Mouse (Mus musculus): ENCODE data around the gene Ankrd6. TPM values are rescaled to one million over a fixed set of nuclear protein-coding genes. Genes with fewer than 3 reads are reported as not detected.
"Not testable (repeated sequence)": the region's sequence is repeated elsewhere in the genome, so short reads cannot be mapped to it uniquely, and the experiment has no call there.

Gene Ankrd6
- polyA plus RNA-seq, 1 experiment from 2014 or later = 22.6 TPM

DNA sequence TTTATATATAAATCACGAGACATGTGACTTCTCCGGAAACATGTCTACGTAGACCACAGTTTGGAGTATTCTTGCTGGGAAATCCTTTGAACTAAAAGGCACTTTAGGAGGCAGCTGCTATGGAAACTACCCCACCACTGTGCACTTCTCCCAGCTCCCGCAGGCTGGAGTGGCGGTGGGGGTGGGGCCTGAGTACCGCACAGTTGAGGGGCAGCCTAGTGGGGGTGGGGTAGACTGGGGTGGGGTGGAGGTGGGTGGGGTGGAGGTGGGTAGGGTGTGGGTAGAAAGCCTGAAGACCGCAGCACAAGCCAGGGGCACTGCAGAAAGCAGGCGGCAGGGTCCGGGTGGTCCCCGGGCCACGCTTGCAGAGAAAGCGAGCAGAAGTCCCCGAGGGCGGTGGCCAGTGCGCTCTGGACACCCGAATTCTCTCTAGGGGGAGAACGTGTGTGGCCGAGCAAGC is 32.1 kb upstream of the Ankrd6 start, which contains the start of gene Rragd:
Gene Rragd, plus strand, starts transcription at position 322 of the 460 bp plus-strand sequence.
- Histone ChIP-seq H3K27me3 (peaks cover 15% of the 10 kb centered on the region), H3K4me1 (peaks cover 29% of the 10 kb centered on the region), H3K27ac (peak within 1 kb of the TSS; percentile 95), H3K9ac (peak within 1 kb of the TSS; percentile 93), H3K9me3 (no peaks in the 10 kb centered on the region), H3K4me3 (replicated peaks) (peak within 1 kb of the TSS; percentile 85), H3K36me3 (replicated peaks) (no peaks in the 10 kb centered on the region), H3K4me2 (peak within 1 kb of the TSS; percentile 92)
- 0% methylated on average over 16 of the region's 18 CpGs for WGBS
- peak; percentile 82 for ATAC-seq (ENCODE audit: low FRiP score)

DNA sequence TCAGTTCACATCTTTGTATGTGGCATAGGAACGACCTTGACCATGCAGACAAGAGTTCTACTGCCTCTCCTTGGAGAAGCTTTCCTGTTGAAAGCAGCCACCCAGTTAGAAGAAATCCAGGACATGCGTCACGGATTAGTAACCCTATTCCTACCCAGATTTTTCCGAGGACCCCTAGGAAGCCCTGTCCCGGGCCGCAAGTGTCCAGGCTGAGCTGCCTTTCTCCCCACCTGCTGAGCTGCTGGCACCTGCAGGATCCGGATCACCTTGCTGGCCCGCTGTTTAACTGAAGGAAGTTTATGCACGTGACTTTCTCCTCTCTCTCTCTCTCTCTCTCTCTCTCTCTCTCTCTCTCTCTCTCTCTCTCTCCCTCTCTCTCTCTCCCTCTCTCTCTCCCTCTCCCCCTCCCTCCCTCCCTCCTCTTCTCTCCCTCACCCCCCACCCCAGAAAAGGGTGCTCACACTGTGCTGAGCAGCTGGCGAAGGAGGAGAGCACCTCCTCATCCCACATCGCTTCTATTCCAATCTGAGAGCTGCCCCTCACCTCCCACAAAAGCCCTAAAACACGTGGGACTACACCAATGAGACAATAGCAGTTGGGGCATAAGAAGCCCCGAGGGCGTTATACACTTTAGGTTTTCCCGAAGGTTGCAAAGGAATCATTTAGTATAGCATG is 31.5 kb upstream of the Ankrd6 start:
- Histone ChIP-seq H3K4me2 (peak overlapping the region; percentile 92), H3K36me3 (replicated peaks) (no peaks in the 10 kb centered on the region), H3K27me3 (peaks cover 15% of the 10 kb centered on the region), H3K9ac (peak overlapping the region; percentile 93), H3K9me3 (no peaks in the 10 kb centered on the region), H3K4me1 (peaks cover 29% of the 10 kb centered on the region), H3K27ac (peak overlapping the region; percentile 95), H3K4me3 (replicated peaks) (peak overlapping the region; percentile 85)
- 3% methylated on average over 15 of the region's 15 CpGs for WGBS
- ATAC-seq (ENCODE audit: low FRiP score) = peak; percentile 53

DNA sequence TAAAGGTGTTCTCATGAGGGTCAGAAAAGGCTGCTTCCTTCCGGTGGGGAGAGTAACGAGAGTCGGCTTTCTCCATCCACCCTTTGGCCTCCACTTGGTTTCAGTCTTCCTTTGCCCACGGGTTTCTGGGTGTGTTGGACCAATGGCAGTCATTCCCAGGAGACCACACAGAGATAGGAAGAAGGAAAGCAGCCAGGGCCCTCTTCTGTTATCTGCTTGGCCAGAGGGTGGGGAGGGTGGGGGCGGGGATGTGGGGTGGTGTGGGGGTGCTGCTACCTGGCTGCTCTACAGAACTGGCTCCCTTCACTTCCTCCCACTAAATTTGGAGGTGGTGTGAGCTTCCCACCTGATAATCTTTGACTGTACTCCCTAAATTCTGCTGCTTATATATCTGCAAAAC is 31.0 kb upstream of the Ankrd6 start:
- Histone ChIP-seq H3K9me3 (no peaks in the 10 kb centered on the region), H3K27ac (no peak overlapping the region), H3K36me3 (replicated peaks) (no peaks in the 10 kb centered on the region), H3K4me1 (peaks cover 29% of the 10 kb centered on the region), H3K9ac (no peak overlapping the region; the same call in 1 of the 2 replicates), H3K4me2 (peak overlapping the region; percentile 92; the same call in 1 of the 2 replicates), H3K27me3 (peaks cover 15% of the 10 kb centered on the region), H3K4me3 (replicated peaks) (no peak overlapping the region)
- WGBS = 32% methylated on average over 5 of the region's 5 CpGs
- no peak for ATAC-seq (ENCODE audit: low FRiP score)

DNA sequence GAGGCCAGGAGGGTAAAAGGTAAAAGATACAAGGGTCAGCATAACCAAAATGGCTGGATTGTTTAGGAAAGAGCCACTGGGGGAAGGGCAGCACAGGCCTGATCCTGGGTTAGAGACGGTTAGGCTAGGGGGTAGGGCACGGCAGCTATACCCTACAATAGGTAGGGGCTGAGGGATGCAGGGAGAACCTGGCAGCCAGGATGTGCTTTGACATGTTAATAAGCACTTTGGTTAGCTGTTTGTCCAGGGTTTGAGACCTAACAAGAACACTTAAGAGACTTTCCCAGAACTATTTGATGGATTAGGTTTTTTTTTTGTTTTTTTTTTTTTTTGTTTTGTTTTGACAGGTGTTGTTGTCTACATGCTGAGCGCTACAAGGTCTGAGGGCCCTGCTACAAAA is 29.4 kb upstream of the Ankrd6 start:
- Histone ChIP-seq H3K27ac (no peak overlapping the region), H3K4me3 (replicated peaks) (no peak overlapping the region), H3K27me3 (peaks cover 15% of the 10 kb centered on the region), H3K9ac (no peak overlapping the region), H3K36me3 (replicated peaks) (no peaks in the 10 kb centered on the region), H3K4me2 (no peak overlapping the region), H3K9me3 (no peaks in the 10 kb centered on the region), H3K4me1 (peaks cover 16% of the 10 kb centered on the region)
- WGBS = 76% methylated on average over 3 of the region's 3 CpGs
- no peak for ATAC-seq (ENCODE audit: low FRiP score)

DNA sequence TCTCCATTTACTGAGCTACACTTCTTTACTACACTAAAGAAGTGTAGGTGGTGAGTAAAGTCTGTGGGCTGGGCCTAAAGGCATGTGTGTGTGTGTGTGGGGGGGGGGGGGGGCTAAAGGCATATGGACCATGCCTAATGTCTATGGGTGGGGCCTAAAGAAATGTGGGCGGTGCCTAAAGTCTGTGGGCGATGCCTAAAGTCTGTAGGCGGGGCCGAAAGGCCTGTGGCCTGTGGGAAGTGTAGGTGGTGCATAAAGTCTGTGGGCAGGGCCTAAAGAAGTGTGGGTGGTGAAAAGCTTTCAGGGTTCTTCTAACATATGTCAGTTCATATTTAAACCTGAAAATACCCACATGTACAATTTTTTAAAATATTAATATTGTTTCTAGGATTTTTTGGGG is 26.7 kb upstream of the Ankrd6 start:
- Histone ChIP-seq H3K9me3 (peaks cover 18% of the 10 kb centered on the region), H3K27me3 (peaks cover 15% of the 10 kb centered on the region), H3K36me3 (replicated peaks) (no peaks in the 10 kb centered on the region), H3K4me1 (peaks cover 5% of the 10 kb centered on the region), H3K4me2 (no peak overlapping the region), H3K27ac (no peak overlapping the region), H3K4me3 (replicated peaks) (no peak overlapping the region), H3K9ac (no peak overlapping the region)
- no peak for ATAC-seq (ENCODE audit: low FRiP score)
- 91% methylated on average over 4 of the region's 4 CpGs for WGBS

DNA sequence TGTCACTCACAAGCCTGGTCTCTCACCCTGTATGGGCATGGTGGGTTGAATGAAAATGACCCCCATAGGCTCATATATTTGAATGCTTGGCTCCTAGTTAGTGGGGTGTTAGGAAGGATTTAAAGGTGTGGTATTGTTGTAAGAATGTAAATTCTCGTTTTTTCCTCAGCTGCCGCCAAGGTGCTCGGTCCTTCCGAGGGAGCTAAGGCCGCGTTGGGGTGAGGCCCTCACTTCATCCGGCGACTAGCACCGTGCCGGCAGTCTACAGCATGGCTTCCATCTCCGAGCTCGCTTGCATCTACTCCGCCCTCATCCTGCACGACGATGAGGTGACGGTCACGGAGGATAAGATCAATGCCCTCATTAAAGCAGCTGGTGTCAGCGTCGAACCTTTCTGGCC is 14.0 kb upstream of the Ankrd6 start:
- H3K27ac ChIP-seq; ATAC-seq (ENCODE audit: low FRiP score); H3K9me3 ChIP-seq; H3K4me3 ChIP-seq (replicated peaks); H3K36me3 ChIP-seq (replicated peaks); H3K9ac ChIP-seq; H3K4me2 ChIP-seq; H3K4me1 ChIP-seq; H3K27me3 ChIP-seq: not testable (repeated sequence)
- WGBS = 91% methylated on average over 19 of the region's 19 CpGs

DNA sequence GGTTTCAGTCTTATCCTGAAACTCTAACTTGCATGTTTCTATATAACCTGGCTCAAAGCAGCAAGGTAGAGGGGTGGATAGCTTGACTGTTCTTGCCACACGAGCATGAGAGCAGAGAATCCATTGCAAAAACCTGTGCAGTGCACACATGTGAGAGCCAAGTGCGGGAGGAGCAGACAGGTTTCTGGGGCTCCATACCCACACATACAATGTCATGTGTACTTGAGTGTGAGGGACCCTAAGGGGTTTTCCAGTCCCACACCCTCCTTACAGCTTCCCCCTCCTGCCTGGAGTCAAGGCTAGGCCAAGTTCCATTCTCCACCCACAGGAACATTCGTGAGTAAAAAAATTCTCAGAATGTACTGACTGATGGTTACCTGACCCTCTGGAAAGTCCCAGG is 10.8 kb upstream of the Ankrd6 start:
- Histone ChIP-seq H3K36me3 (replicated peaks) (no peaks in the 10 kb centered on the region), H3K4me1 (no peaks in the 10 kb centered on the region), H3K4me2 (no peak overlapping the region), H3K4me3 (replicated peaks) (no peak overlapping the region), H3K9ac (no peak overlapping the region), H3K27me3 (no peaks in the 10 kb centered on the region), H3K27ac (no peak overlapping the region), H3K9me3 (no peaks in the 10 kb centered on the region)
- ATAC-seq (ENCODE audit: low FRiP score) = no peak
- WGBS = 81% methylated on average over 3 of the region's 3 CpGs

DNA sequence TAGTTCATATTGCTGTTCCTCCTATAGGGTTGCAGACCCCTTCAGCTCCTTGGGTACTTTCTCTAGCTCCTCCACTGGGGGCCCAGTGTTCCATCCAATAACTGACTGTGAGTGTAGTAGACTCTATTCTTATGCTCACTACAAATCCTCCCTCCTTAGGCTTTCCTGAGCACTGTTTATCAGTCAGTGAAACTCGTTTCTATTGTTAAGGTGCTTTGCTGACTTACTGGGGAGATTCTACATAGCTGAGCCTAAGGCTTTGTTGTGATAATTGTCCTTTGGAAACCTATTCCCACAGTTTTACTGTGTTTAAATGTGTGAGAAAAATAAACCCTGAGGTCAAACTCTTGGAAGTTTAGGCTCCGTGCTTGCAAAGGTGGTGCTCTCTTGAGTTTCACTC is 5.8 kb upstream of the Ankrd6 start:
- H3K9ac ChIP-seq = no peak overlapping the region
- no peak overlapping the region for H3K27ac ChIP-seq
- H3K9me3 ChIP-seq = no peaks in the 10 kb centered on the region
- peaks cover 13% of the 10 kb centered on the region for H3K4me1 ChIP-seq
- H3K4me2 ChIP-seq = no peak overlapping the region
- H3K4me3 ChIP-seq (replicated peaks) = no peak overlapping the region
- H3K36me3 ChIP-seq (replicated peaks) = no peaks in the 10 kb centered on the region
- no peak for ATAC-seq (ENCODE audit: low FRiP score)
- peaks cover 20% of the 10 kb centered on the region for H3K27me3 ChIP-seq
- WGBS = 20% methylated on average over 2 of the region's 2 CpGs

DNA sequence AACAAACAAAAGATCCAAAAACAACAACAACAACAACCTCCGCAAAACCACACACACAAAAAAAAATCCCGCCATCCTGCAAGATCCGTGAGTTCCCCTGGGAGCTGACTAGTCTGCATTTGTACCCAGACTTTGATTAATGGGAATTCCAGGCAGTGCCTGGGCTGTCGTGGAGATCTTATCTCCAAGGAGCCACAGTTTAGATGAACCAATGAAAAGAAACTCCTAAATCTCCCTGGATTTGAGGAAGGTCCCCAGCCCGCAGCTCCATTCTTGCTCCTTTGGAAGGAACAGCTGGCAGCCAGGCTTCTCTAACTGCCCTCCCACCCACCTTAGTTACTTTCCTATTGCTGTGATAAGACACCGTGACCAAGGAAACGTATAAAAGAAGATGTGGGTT is 2.0 kb upstream of the Ankrd6 start:
- H3K27ac ChIP-seq = no peak overlapping the region
- H3K4me1 ChIP-seq = peaks cover 29% of the 10 kb centered on the region
- H3K27me3 ChIP-seq = peaks cover 37% of the 10 kb centered on the region
- H3K4me2 ChIP-seq = no peak overlapping the region; the same call in 1 of the 2 replicates
- H3K9ac ChIP-seq = no peak overlapping the region
- no peak overlapping the region for H3K4me3 ChIP-seq (replicated peaks)
- H3K36me3 ChIP-seq (replicated peaks) = no peaks in the 10 kb centered on the region
- ATAC-seq (ENCODE audit: low FRiP score) = no peak
- WGBS = 41% methylated on average over 7 of the region's 7 CpGs
- no peaks in the 10 kb centered on the region for H3K9me3 ChIP-seq

DNA sequence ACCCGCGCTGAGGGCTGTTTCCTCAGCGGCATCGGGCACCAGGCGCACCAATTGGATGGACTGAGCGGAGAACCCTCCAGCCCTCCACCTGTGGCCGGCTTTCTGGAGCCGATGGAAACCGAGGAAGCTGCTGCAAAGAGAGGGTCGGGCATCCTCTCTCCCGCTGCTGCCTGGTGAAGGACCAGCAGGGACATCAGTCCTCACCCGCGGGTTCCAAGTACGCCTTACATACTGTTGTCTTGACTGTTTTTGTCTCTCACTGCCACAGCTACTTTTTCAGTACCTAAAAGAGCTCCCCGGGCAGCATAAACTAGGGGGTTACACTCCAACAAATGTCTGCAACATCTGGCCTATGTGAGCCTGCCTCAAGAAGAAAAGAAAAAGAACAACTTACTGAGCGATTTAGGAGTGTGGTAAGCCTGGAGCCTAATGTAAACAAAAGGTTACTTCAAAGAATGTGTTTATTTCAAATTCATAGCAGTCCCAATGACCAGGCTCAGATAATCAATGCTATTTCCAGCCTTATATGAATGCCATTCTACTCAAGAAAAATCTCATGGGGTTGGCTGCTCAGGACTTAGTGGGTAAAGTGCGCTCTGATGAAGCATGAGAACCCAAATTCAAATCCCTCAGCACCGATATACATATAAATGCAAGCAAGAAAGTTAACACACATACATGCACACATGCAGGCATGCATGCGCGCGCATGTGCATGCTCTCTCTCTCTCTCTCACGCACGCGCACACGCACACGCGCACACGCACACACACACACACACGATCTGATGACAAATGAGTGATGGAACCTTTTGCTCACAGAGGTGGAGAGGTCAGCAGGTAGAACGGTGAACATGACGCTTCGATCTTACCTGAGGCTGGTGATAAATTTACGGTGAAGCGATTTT is 647 bp upstream of the Ankrd6 start:
- ATAC-seq (ENCODE audit: low FRiP score) = peak; percentile 65; the same call in 1 of the 2 replicates
- 6% methylated on average over 34 of the region's 34 CpGs for WGBS

DNA sequence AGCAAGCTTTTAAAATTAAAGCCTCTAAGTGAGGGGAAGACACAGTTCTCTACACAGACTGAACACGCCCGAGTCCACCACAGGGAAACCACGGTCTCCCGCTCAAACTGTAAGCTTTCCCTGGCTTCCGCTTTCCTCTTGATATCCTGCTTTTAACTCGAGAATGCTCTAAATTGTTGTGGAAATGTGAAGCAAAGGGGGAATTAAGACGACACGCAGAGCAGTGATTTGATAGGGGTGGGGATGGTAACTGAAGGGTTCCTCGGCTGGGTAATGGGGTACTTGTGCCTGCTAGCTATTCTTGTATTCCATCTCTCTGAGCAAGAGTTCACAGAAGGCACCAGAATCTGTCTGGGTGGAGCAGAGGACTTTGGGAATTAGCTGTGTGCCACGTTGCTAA is 1.9 kb downstream of the Ankrd6 start:
- ATAC-seq (ENCODE audit: low FRiP score) = no peak
- WGBS = 43% methylated on average over 10 of the region's 10 CpGs
- no peaks in the 10 kb centered on the region for H3K9me3 ChIP-seq
- peaks cover 32% of the 10 kb centered on the region for H3K4me1 ChIP-seq
- no peak overlapping the region for H3K27ac ChIP-seq
- no peak overlapping the region for H3K4me3 ChIP-seq (replicated peaks)
- no peak overlapping the region for H3K4me2 ChIP-seq
- no peaks in the 10 kb centered on the region for H3K36me3 ChIP-seq (replicated peaks)
- 0 out of 2 replicates have a peak overlapping the region, but pooled peaks have one; percentile 21 for H3K9ac ChIP-seq
- H3K27me3 ChIP-seq = peaks cover 37% of the 10 kb centered on the region

More for the DNA sequence above, 647 bp upstream of the Ankrd6 start:
- Histone ChIP-seq H3K36me3 (replicated peaks) (no peaks in the 10 kb centered on the region), H3K4me3 (replicated peaks) (peak overlapping the region; percentile 74), H3K9ac (peak overlapping the region; percentile 64), H3K27ac (no peak overlapping the region), H3K4me1 (peaks cover 32% of the 10 kb centered on the region), H3K4me2 (peak overlapping the region; percentile 81), H3K9me3 (no peaks in the 10 kb centered on the region), H3K27me3 (peaks cover 37% of the 10 kb centered on the region)

DNA sequence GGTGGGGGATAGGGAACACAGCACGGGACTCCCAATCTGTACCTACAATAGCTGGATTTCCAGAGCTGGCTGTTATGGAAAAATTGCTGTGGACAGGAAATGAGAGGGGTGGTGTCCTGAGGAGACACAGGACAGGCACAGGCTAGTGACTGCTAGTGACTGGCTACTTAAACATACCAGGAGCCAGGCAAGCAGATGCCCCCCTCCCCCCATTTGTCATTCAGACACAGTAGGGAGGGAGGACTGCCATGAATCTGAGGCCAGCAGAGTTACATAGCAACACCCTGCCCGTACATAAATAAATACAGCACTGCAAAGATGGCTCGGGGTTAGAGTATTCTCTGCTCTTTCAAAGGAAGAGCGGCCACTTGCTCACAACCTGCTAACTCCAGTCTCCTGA is 3.0 kb downstream of the Ankrd6 start:
- H3K4me1 ChIP-seq = peaks cover 30% of the 10 kb centered on the region
- no peak for ATAC-seq (ENCODE audit: low FRiP score)
- no peak overlapping the region for H3K4me3 ChIP-seq (replicated peaks)
- no peaks in the 10 kb centered on the region for H3K9me3 ChIP-seq
- H3K27me3 ChIP-seq = peaks cover 29% of the 10 kb centered on the region
- no peak overlapping the region for H3K9ac ChIP-seq
- no peaks in the 10 kb centered on the region for H3K36me3 ChIP-seq (replicated peaks)
- WGBS = 62% methylated on average over 4 of the region's 4 CpGs
- no peak overlapping the region for H3K4me2 ChIP-seq
- H3K27ac ChIP-seq = no peak overlapping the region
